Mouse (Mus musculus) brain, adult 2 months (tissue): Measurements from ENCODE around the gene Vcan.

ENCODE experiments used
- DNase-seq: peaks from one replicate; pipeline ENCODE4 v3.0.0; 2011; ENCODE audit warnings: low read depth, low spot score

The Vcan gene

GRCm38 (mm10) chr13:89726492-89726891, 15.8 kb downstream of the Vcan start:
- no peak for DNase-seq

GRCm38 (mm10) chr13:89720497-89720896, 21.8 kb downstream of the Vcan start:
- peak; percentile 17 for DNase-seq

GRCm38 (mm10) chr13:89709497-89710201, 32.7 kb downstream of the Vcan start:
- no peak for DNase-seq

- no peak for DNase-seq
These were observed 34.0 kb downstream of the Vcan start for GRCm38 (mm10) chr13:89708151-89708927.

GRCm38 (mm10) chr13:89702395-89702794, 39.9 kb downstream of the Vcan start:
- DNase-seq, result peak; percentile 8

- DNase-seq, result no peak
These were observed 42.2 kb downstream of the Vcan start for GRCm38 (mm10) chr13:89699998-89700555.

GRCm38 (mm10) chr13:89692597-89692996, 49.7 kb downstream of the Vcan start:
- DNase-seq, result no peak

GRCm38 (mm10) chr13:89683490-89683889, 58.8 kb downstream of the Vcan start:
- no peak for DNase-seq

- DNase-seq, result no peak
These were observed 60.1 kb downstream of the Vcan start for GRCm38 (mm10) chr13:89682254-89682653.

GRCm38 (mm10) chr13:89679756-89680155, 62.6 kb downstream of the Vcan start:
- no peak for DNase-seq

GRCm38 (mm10) chr13:89670505-89670904, 71.8 kb downstream of the Vcan start:
- DNase-seq, result no peak

GRCm38 (mm10) chr13:89668981-89669880, 73.1 kb downstream of the Vcan start:
- peak; percentile 41 for DNase-seq

- peak; percentile 63 for DNase-seq
These were observed 74.2 kb downstream of the Vcan start for GRCm38 (mm10) chr13:89668069-89668468.

GRCm38 (mm10) chr13:89661688-89662087, 80.6 kb downstream of the Vcan start:
- no peak for DNase-seq

GRCm38 (mm10) chr13:89657046-89657445, 85.3 kb downstream of the Vcan start:
- DNase-seq, result peak; percentile 33

GRCm38 (mm10) chr13:89653279-89653678, 89.0 kb downstream of the Vcan start:
- DNase-seq, result no peak

- no peak for DNase-seq
These were observed 89.5 kb downstream of the Vcan start for GRCm38 (mm10) chr13:89652773-89653172.

GRCm38 (mm10) chr13:89645589-89645988, 96.7 kb downstream of the Vcan start:
- DNase-seq, result no peak

GRCm38 (mm10) chr13:89637012-89637411, 105.3 kb downstream of the Vcan start:
- DNase-seq, result no peak

- DNase-seq, result peak; percentile 83
These were observed 108.1 kb downstream of the Vcan start for GRCm38 (mm10) chr13:89634137-89634683.

GRCm38 (mm10) chr13:89619064-89619463, 123.2 kb downstream of the Vcan start:
- no peak for DNase-seq
